Mouse (Mus musculus) cerebellum, postnatal 36 days (tissue): Measurements from ENCODE around the gene 6030408B16Rik.

Experiments
- DNase-seq, 2 experiments: peaks; one replicate each; pipeline ENCODE4 v3.0.0; 2021 to 2022; ENCODE audit warnings: mixed read lengths in 2 of 2

6030408B16Rik gene

GRCm38 (mm10) chr15:101267053-101268032 lies 25.7 kb upstream of the 6030408B16Rik start:
- no peak for DNase-seq

- DNase-seq = no peak
Observed at GRCm38 (mm10) chr15:101270101-101270820, 22.8 kb upstream of the 6030408B16Rik start.

GRCm38 (mm10) chr15:101271107-101271506 lies 21.9 kb upstream of the 6030408B16Rik start:
- DNase-seq = no peak

- no peak for DNase-seq
Observed at GRCm38 (mm10) chr15:101271513-101271912, 21.5 kb upstream of the 6030408B16Rik start.

GRCm38 (mm10) chr15:101274380-101274779 lies 18.6 kb upstream of the 6030408B16Rik start:
- no peak for DNase-seq

GRCm38 (mm10) chr15:101277351-101277899 lies 15.6 kb upstream of the 6030408B16Rik start:
- no peak for DNase-seq

- no peak for DNase-seq
Observed at GRCm38 (mm10) chr15:101278589-101278988, 14.4 kb upstream of the 6030408B16Rik start.

GRCm38 (mm10) chr15:101279430-101279999 lies 13.5 kb upstream of the 6030408B16Rik start:
- no peak for DNase-seq

GRCm38 (mm10) chr15:101282471-101282870 lies 10.5 kb upstream of the 6030408B16Rik start:
- DNase-seq = no peak

GRCm38 (mm10) chr15:101283183-101283910 lies 9.7 kb upstream of the 6030408B16Rik start:
- DNase-seq = peak; percentile 63 to 72

GRCm38 (mm10) chr15:101283911-101284750 lies 8.9 kb upstream of the 6030408B16Rik start, which contains the start of gene Atg101:
Atg101 (plus strand) TSS chr15:101284272.
- peak; percentile 90 to 91 for DNase-seq

- no peak for DNase-seq
Observed at GRCm38 (mm10) chr15:101286129-101286770, 6.8 kb upstream of the 6030408B16Rik start.

GRCm38 (mm10) chr15:101287361-101287760 lies 5.7 kb upstream of the 6030408B16Rik start:
- DNase-seq = no peak

- no peak for DNase-seq
Observed at GRCm38 (mm10) chr15:101290354-101290753, 2.7 kb upstream of the 6030408B16Rik start.

GRCm38 (mm10) chr15:101292012-101292411 lies 1.0 kb upstream of the 6030408B16Rik start:
- DNase-seq = no peak

GRCm38 (mm10) chr15:101294028-101294894 lies 1.2 kb downstream of the 6030408B16Rik start:
- DNase-seq = no peak

- DNase-seq = no peak
Observed at GRCm38 (mm10) chr15:101295106-101295505, 2.1 kb downstream of the 6030408B16Rik start.

GRCm38 (mm10) chr15:101295616-101296015 lies 2.6 kb downstream of the 6030408B16Rik start:
- no peak for DNase-seq

GRCm38 (mm10) chr15:101296091-101296490 lies 3.1 kb downstream of the 6030408B16Rik start:
- DNase-seq = no peak

- no peak for DNase-seq
Observed at GRCm38 (mm10) chr15:101297988-101298387, 5.0 kb downstream of the 6030408B16Rik start.
